27 mouse cellular contexts compared by ENCODE assay signal in genomic region chr19:53153096-53153495, GRCm38 (mm10). TPM values are rescaled to one million over a fixed set of nuclear protein-coding genes. Genes with fewer than 3 reads are reported as not detected.
DNase-seq lines count a peak whose midpoint lies in the region; ATAC-seq lines count a peak whose summit lies in the region.
"Had no signal": no experiment of that assay in that cellular context is flagged by ENCODE, and none has a peak within 500 bp of the region (broad histone marks: within the 10 kb centered on the region; RNA-seq: fewer than 3 reads in every experiment).

No protein-coding gene starts in this region.

- H3K4me2 ChIP-seq in heart, embryonic 13.5 days, result peak overlapping the region; percentile 38
- H3K4me2 ChIP-seq in heart, embryonic 15.5 days, result 0 out of 2 replicates have a peak overlapping the region, but pooled peaks have one; percentile 2
- H3K4me2 ChIP-seq in kidney, embryonic 14.5 days (replicated peaks; ENCODE audit: low read depth, low read length), result no peak overlapping the region
- H3K4me2 ChIP-seq: limb, embryonic 12.5 days; midbrain, embryonic 15.5 days; neural tube, embryonic 15.5 days had no signal

- intact Hi-C loops in heart, postnatal 36 days (cut with DNase I), result no loop called here

- H3K27me3 ChIP-seq in heart, embryonic 13.5 days (replicated peaks), result no peaks in the 10 kb centered on the region
- H3K27me3 ChIP-seq in heart, embryonic 15.5 days, result no peaks in the 10 kb centered on the region
- no peaks in the 10 kb centered on the region for H3K27me3 ChIP-seq in kidney, embryonic 14.5 days (ENCODE audit: control insufficient read depth, insufficient read depth, low read length)
- H3K27me3 ChIP-seq: limb, embryonic 12.5 days; midbrain, embryonic 15.5 days; neural tube, embryonic 15.5 days had no signal

- H3K9me3 ChIP-seq in heart, embryonic 13.5 days, result no peaks in the 10 kb centered on the region
- no peaks in the 10 kb centered on the region for H3K9me3 ChIP-seq in heart, embryonic 15.5 days (replicated peaks)
- H3K9me3 ChIP-seq in kidney, embryonic 14.5 days (ENCODE audit: control insufficient read depth, low read length), result no peaks in the 10 kb centered on the region
- H3K9me3 ChIP-seq: G1E; limb, embryonic 12.5 days; midbrain, embryonic 10.5 days; midbrain, embryonic 15.5 days; neural tube, embryonic 15.5 days had no signal

- H3K4me1 ChIP-seq in heart, embryonic 13.5 days, result peaks cover 86% of the 10 kb centered on the region
- H3K4me1 ChIP-seq in heart, embryonic 15.5 days (replicated peaks), result peaks cover 70% of the 10 kb centered on the region
- 0 out of 2 replicates have a peak, but pooled peaks cover 5% of the 10 kb centered on the region for H3K4me1 ChIP-seq in kidney, embryonic 14.5 days (ENCODE audit: control insufficient read depth, insufficient read depth, low read length)
- H3K4me1 ChIP-seq: midbrain, embryonic 15.5 days had no signal

- H3K36me3 ChIP-seq in heart, embryonic 13.5 days, result no peaks in the 10 kb centered on the region
- no peaks in the 10 kb centered on the region for H3K36me3 ChIP-seq in heart, embryonic 15.5 days
- H3K36me3 ChIP-seq in kidney, embryonic 14.5 days (ENCODE audit: control insufficient read depth, insufficient read depth, low read length), result no peaks in the 10 kb centered on the region
- H3K36me3 ChIP-seq: limb, embryonic 12.5 days; midbrain, embryonic 10.5 days; midbrain, embryonic 15.5 days; neural tube, embryonic 15.5 days had no signal

- H3K9ac ChIP-seq in heart, embryonic 13.5 days, result peak overlapping the region; percentile 53
- H3K9ac ChIP-seq in heart, embryonic 15.5 days, result 0 out of 2 replicates have a peak overlapping the region, but pooled peaks have one; percentile 12
- no peak overlapping the region for H3K9ac ChIP-seq in kidney, embryonic 14.5 days (ENCODE audit: low read depth, low read length)
- H3K9ac ChIP-seq: limb, embryonic 12.5 days; midbrain, embryonic 15.5 days; neural tube, embryonic 15.5 days had no signal

- no peak for ATAC-seq in heart, embryonic 13.5 days (ENCODE audit: extremely low read depth, insufficient number of reproducible peaks, low FRiP score, low TSS enrichment)
- no peak for ATAC-seq in heart, embryonic 15.5 days (replicated peaks; ENCODE audit: insufficient number of reproducible peaks, insufficient read depth, low FRiP score, low read depth)
- ATAC-seq in kidney, embryonic 14.5 days (ENCODE audit: low FRiP score, low TSS enrichment), result no peak
- ATAC-seq: forebrain, embryonic 16.5 days; hindbrain, embryonic 16.5 days; midbrain, embryonic 15.5 days had no signal

- H3K4me3 ChIP-seq in heart, embryonic 13.5 days, result no peak overlapping the region
- no peak overlapping the region for H3K4me3 ChIP-seq in heart, embryonic 15.5 days
- H3K4me3 ChIP-seq in kidney, embryonic 14.5 days (ENCODE audit: low read length), result no peak overlapping the region
- H3K4me3 ChIP-seq: erythroblast, embryonic 14.5 days; gastrocnemius, adult 2 months; limb, embryonic 12.5 days; midbrain, embryonic 10.5 days; midbrain, embryonic 15.5 days; neural tube, embryonic 15.5 days had no signal

- 31% methylated on average over 4 of the region's 4 CpGs for WGBS in heart, embryonic 13.5 days
- WGBS in heart, embryonic 15.5 days, result 45% methylated on average over 4 of the region's 4 CpGs
- WGBS in kidney, embryonic 14.5 days, result 82% methylated on average over 4 of the region's 4 CpGs

- H3K27ac ChIP-seq in heart, embryonic 13.5 days (replicated peaks), result peak overlapping the region; percentile 76
- peak overlapping the region; percentile 68 for H3K27ac ChIP-seq in heart, embryonic 15.5 days
- no peak overlapping the region for H3K27ac ChIP-seq in kidney, embryonic 14.5 days (ENCODE audit: low read depth, low read length)
- H3K27ac ChIP-seq: gastrocnemius, adult 2 months; limb, embryonic 12.5 days; midbrain, embryonic 10.5 days; midbrain, embryonic 15.5 days; neural tube, embryonic 15.5 days had no signal

- peak; percentile 71 for DNase-seq in heart, adult 11 months
- DNase-seq in heart, postnatal 4 days, result no peak
- no peak for DNase-seq in heart, postnatal 36 days
- peak; percentile 45 for DNase-seq in 416B (ENCODE audit: low read depth)
- DNase-seq in right cerebral cortex, adult 2 months (ENCODE audit: low spot score in 2 of 2), result no peak
- DNase-seq: adrenal gland, postnatal 25 days; cerebellum, adult 11-12 months; cerebellum, adult 9-11 months; gastrocnemius, adult 2 months; gastrocnemius, postnatal 36 days; kidney, adult 18-20 months; kidney, postnatal 4 days; lung, postnatal 4 days; retina, postnatal 1 day; right cerebral cortex, postnatal 25 days; thymus, postnatal 25 days had no signal

RNA-seq across cellular contexts. Expression of gene Add3, which starts 12.9 kb away (rescaled TPM):
- total RNA-seq in heart, postnatal 4 days (2021), result 100 to 1,000 TPM in 1 of 2 experiments, 10 to 100 TPM in 1; 99.0 to 102 TPM
- polyA plus RNA-seq in heart, embryonic 13.5 days (2015; fragmentation: Nextera tagmentation; extraction: Ambion mirVana), result 120 and 121 TPM in 2 replicates
- total RNA-seq in heart, postnatal 36 days (2021), result 10 to 100 TPM; 45.2 to 48.6 TPM
- 112 and 118 TPM in 2 replicates for polyA plus RNA-seq in heart, embryonic 15.5 days (2015; fragmentation: Nextera tagmentation; extraction: Ambion mirVana)
- polyA plus RNA-seq in kidney, embryonic 14.5 days (2014; fragmentation: Nextera tagmentation; extraction: Ambion mirVana), result 39.5 and 76.1 TPM in 2 replicates

Comparison
In these comparisons a context has a peak if more than half of its experiments do, and no peak if none do; other contexts are left out.
1. DNase-seq: peak in heart, adult 11 months (single experiment) and 416B (single experiment); none in heart, postnatal 4 days (single experiment), heart, postnatal 36 days (0 of 2) and right cerebral cortex, adult 2 months (0 of 2).